Mouse (Mus musculus): ENCODE results near the gene Drd1.

Drd1 gene

GRCm38 (mm10) chr13:54055448-54055861 lies at the start of gene Drd1:
Gene Drd1 (minus strand): TSS chr13:54055705.
- DNase-seq = peak; percentile 60

GRCm38 (mm10) chr13:54103866-54104265 lies 48.4 kb upstream of the Drd1 start:
- DNase-seq = no peak

- DNase-seq = no peak
These were observed 47.8 kb upstream of the Drd1 start for GRCm38 (mm10) chr13:54103271-54103670.

- DNase-seq = no peak
These were observed 46.6 kb upstream of the Drd1 start for GRCm38 (mm10) chr13:54102061-54102460.

GRCm38 (mm10) chr13:54101031-54101820 lies 45.7 kb upstream of the Drd1 start:
- DNase-seq = peak; percentile 41

- no peak for DNase-seq
These were observed 42.3 kb upstream of the Drd1 start for GRCm38 (mm10) chr13:54097797-54098196.

GRCm38 (mm10) chr13:54097227-54097626 lies 41.7 kb upstream of the Drd1 start:
- no peak for DNase-seq

GRCm38 (mm10) chr13:54095721-54096120 lies 40.2 kb upstream of the Drd1 start:
- no peak for DNase-seq

GRCm38 (mm10) chr13:54094963-54095362 lies 39.5 kb upstream of the Drd1 start:
- no peak for DNase-seq

GRCm38 (mm10) chr13:54094349-54094748 lies 38.8 kb upstream of the Drd1 start:
- no peak for DNase-seq

- DNase-seq = no peak
These were observed 36.2 kb upstream of the Drd1 start for GRCm38 (mm10) chr13:54091719-54092118.

GRCm38 (mm10) chr13:54085266-54085665 lies 29.8 kb upstream of the Drd1 start:
- no peak for DNase-seq

GRCm38 (mm10) chr13:54084826-54085225 lies 29.3 kb upstream of the Drd1 start:
- DNase-seq = no peak

GRCm38 (mm10) chr13:54084178-54084577 lies 28.7 kb upstream of the Drd1 start:
- no peak for DNase-seq

- DNase-seq = no peak
These were observed 27.4 kb upstream of the Drd1 start for GRCm38 (mm10) chr13:54082946-54083345.

- no peak for DNase-seq
These were observed 25.3 kb upstream of the Drd1 start for GRCm38 (mm10) chr13:54080785-54081184.

GRCm38 (mm10) chr13:54079782-54080759 lies 24.6 kb upstream of the Drd1 start:
- no peak for DNase-seq

- DNase-seq = no peak
These were observed 22.1 kb upstream of the Drd1 start for GRCm38 (mm10) chr13:54077470-54078174.

- DNase-seq = no peak
These were observed 21.4 kb upstream of the Drd1 start for GRCm38 (mm10) chr13:54076762-54077460.

- no peak for DNase-seq
These were observed 20.5 kb upstream of the Drd1 start for GRCm38 (mm10) chr13:54076051-54076450.

- no peak for DNase-seq
These were observed 19.9 kb upstream of the Drd1 start for GRCm38 (mm10) chr13:54075416-54075815.

GRCm38 (mm10) chr13:54073491-54073890 lies 18.0 kb upstream of the Drd1 start:
- peak; percentile 15 for DNase-seq
